Mouse (Mus musculus) erythroblast, embryonic 14.5 days (primary cell): ENCODE results near the gene Hlcs.

Experiments used
- GATA1 ChIP-seq: IDR thresholded peaks from 2 replicates; pipeline ENCODE4 v1.6.1; 2012; ENCODE audit warnings: low read length, inconsistent platforms, mixed read lengths
- TAL1 ChIP-seq: IDR thresholded peaks from 3 replicates; pipeline ENCODE4 v1.6.1; 2012; ENCODE audit warnings: low read length, inconsistent platforms, mixed read lengths

- TF ChIP-seq GATA1 (no peak), TAL1 (no peak)
Observed at GRCm38 (mm10) chr16:94222646-94223362, 90.6 kb downstream of the Hlcs start.
